Mouse (Mus musculus) adrenal gland, adult (tissue): ENCODE measurements around the gene Med22.

ENCODE experiments used
- DNase-seq, 2 experiments: peaks; one replicate each; pipeline ENCODE4 v3.0.0; 2022 to 2023; ENCODE audit warnings: low spot score in 1 of 2; ENCODE audit not compliant: inconsistent age in 2 of 2

Gene Med22

GRCm38 (mm10) chr2:26910124-26910993 lies at the start of gene Med22, which contains the start of gene Rpl7a:
Med22 (minus strand) TSS chr2:26910677.
Rpl7a (plus strand) TSS chr2:26910764.
- peak; percentile 99 to 100 for DNase-seq

- DNase-seq = no peak
These were observed 47.0 kb upstream of the Med22 start for GRCm38 (mm10) chr2:26957488-26957859.

- DNase-seq = no peak
These were observed 46.5 kb upstream of the Med22 start for GRCm38 (mm10) chr2:26956811-26957487.

GRCm38 (mm10) chr2:26954735-26955395 lies 44.4 kb upstream of the Med22 start:
- DNase-seq = no peak

GRCm38 (mm10) chr2:26952866-26953265 lies 42.4 kb upstream of the Med22 start:
- DNase-seq = no peak

GRCm38 (mm10) chr2:26952193-26952592 lies 41.7 kb upstream of the Med22 start:
- no peak for DNase-seq

GRCm38 (mm10) chr2:26951346-26951905 lies 40.9 kb upstream of the Med22 start:
- peak in 1 of 2 experiments; percentile 71 for DNase-seq

GRCm38 (mm10) chr2:26950411-26950810 lies 39.9 kb upstream of the Med22 start:
- DNase-seq = no peak

- no peak for DNase-seq
These were observed 32.8 kb upstream of the Med22 start for GRCm38 (mm10) chr2:26943253-26943652.

GRCm38 (mm10) chr2:26941539-26941938 lies 31.1 kb upstream of the Med22 start:
- no peak for DNase-seq

- peak in 1 of 2 experiments; percentile 66 for DNase-seq
These were observed 25.9 kb upstream of the Med22 start for GRCm38 (mm10) chr2:26936425-26936824.

- peak in 1 of 2 experiments; percentile 38 for DNase-seq
These were observed 24.8 kb upstream of the Med22 start for GRCm38 (mm10) chr2:26935286-26935685.

- peak; percentile 97 for DNase-seq
These were observed 23.0 kb upstream of the Med22 start, which contains the start of the genes Surf4 and Stkld1 for GRCm38 (mm10) chr2:26933304-26934055. Surf4 (minus strand) TSS chr2:26933928. Stkld1 (plus strand) TSS chr2:26934047.

GRCm38 (mm10) chr2:26932473-26933303 lies 22.2 kb upstream of the Med22 start:
- DNase-seq = peak in 1 of 2 experiments; percentile 68

- DNase-seq = peak; percentile 75 to 93
These were observed 19.9 kb upstream of the Med22 start for GRCm38 (mm10) chr2:26930390-26930789.

GRCm38 (mm10) chr2:26927745-26928476 lies 17.4 kb upstream of the Med22 start:
- DNase-seq = peak in 1 of 2 experiments; percentile 45

- peak; percentile 75 to 86 for DNase-seq
These were observed 11.3 kb upstream of the Med22 start for GRCm38 (mm10) chr2:26921784-26922183.

GRCm38 (mm10) chr2:26920190-26920855 lies 9.8 kb upstream of the Med22 start:
- DNase-seq = peak in 1 of 2 experiments; percentile 53
